Mouse (Mus musculus) common myeloid progenitor, adult 5-6 weeks (primary cell): ENCODE data around the gene Clmp. TPM values are rescaled to one million over a fixed set of nuclear protein-coding genes. Genes with fewer than 3 reads are reported as not detected.
A peak's percentile ranks its signal among the peaks of the same experiment; 100 is the strongest.

Experiments used
- ATAC-seq: replicated peaks from 2 replicates; pipeline ENCODE4 v1.8.0; 2016; ENCODE audit warnings: low read depth, mild to moderate bottlenecking, moderate TSS enrichment, inconsistent platforms; ENCODE audit not compliant: poor library complexity, severe bottlenecking
- total RNA-seq: library from RNA; stranded (forward); fragments of 200-1000, 187-1606 nt; gene quantifications from 2 replicates; pipeline ENCODE4 v1.2.3, GENCODE M21; 2017

Clmp gene
- not detected in 2 replicates for total RNA-seq

GRCm38 (mm10) chr9:40685801-40686420, at the start of gene Clmp:
TSS of gene Clmp (plus strand) at chr9:40685962.
- peak; percentile 18; the same call in 1 of the 2 replicates for ATAC-seq

- peak; percentile 65 for ATAC-seq
Observed at GRCm38 (mm10) chr9:40636054-40636453, 49.7 kb upstream of the Clmp start.

- no peak; the same call in 1 of the 2 replicates for ATAC-seq
Observed at GRCm38 (mm10) chr9:40637705-40638393, 47.9 kb upstream of the Clmp start.

GRCm38 (mm10) chr9:40638394-40639049, 47.2 kb upstream of the Clmp start:
- ATAC-seq, result 0 out of 2 replicates have a peak, but pooled peaks have one; percentile 33

- no peak for ATAC-seq
Observed at GRCm38 (mm10) chr9:40639536-40640187, 46.1 kb upstream of the Clmp start.

- ATAC-seq, result peak; percentile 33
Observed at GRCm38 (mm10) chr9:40641318-40641717, 44.4 kb upstream of the Clmp start.

- 0 out of 2 replicates have a peak, but pooled peaks have one; percentile 14 for ATAC-seq
Observed at GRCm38 (mm10) chr9:40642470-40643220, 43.1 kb upstream of the Clmp start.

- no peak for ATAC-seq
Observed at GRCm38 (mm10) chr9:40649444-40649843, 36.3 kb upstream of the Clmp start.

- ATAC-seq, result no peak
Observed at GRCm38 (mm10) chr9:40649983-40650382, 35.8 kb upstream of the Clmp start.

- ATAC-seq, result no peak
Observed at GRCm38 (mm10) chr9:40651239-40651859, 34.4 kb upstream of the Clmp start.

- ATAC-seq, result 0 out of 2 replicates have a peak, but pooled peaks have one; percentile 39
Observed at GRCm38 (mm10) chr9:40652757-40653156, 33.0 kb upstream of the Clmp start.

GRCm38 (mm10) chr9:40666190-40666803, 19.5 kb upstream of the Clmp start:
- ATAC-seq, result no peak

- ATAC-seq, result no peak
Observed at GRCm38 (mm10) chr9:40670313-40670712, 15.4 kb upstream of the Clmp start, which contains the start of gene Gm21915. TSS of gene Gm21915 (plus strand) at chr9:40670613.

- no peak for ATAC-seq
Observed at GRCm38 (mm10) chr9:40671323-40671930, 14.3 kb upstream of the Clmp start.

- ATAC-seq, result no peak
Observed at GRCm38 (mm10) chr9:40675203-40675958, 10.4 kb upstream of the Clmp start.

GRCm38 (mm10) chr9:40678653-40679052, 7.1 kb upstream of the Clmp start:
- ATAC-seq, result no peak

GRCm38 (mm10) chr9:40686421-40686899, 698 bp downstream of the Clmp start:
- 0 out of 2 replicates have a peak, but pooled peaks have one; percentile 36 for ATAC-seq

GRCm38 (mm10) chr9:40687053-40687452, 1.3 kb downstream of the Clmp start:
- ATAC-seq, result no peak
